Mouse (Mus musculus): Measurements from ENCODE around the gene Pde1a.

The Pde1a gene

GRCm38 (mm10) chr2:79798627-79799026, 330.6 kb downstream of the Pde1a start:
- no peak for DNase-seq

GRCm38 (mm10) chr2:79797444-79797843, 331.8 kb downstream of the Pde1a start:
- DNase-seq = no peak

GRCm38 (mm10) chr2:79793186-79793585, 336.1 kb downstream of the Pde1a start:
- DNase-seq = no peak

GRCm38 (mm10) chr2:79786467-79786866, 342.8 kb downstream of the Pde1a start:
- DNase-seq = peak; percentile 55

GRCm38 (mm10) chr2:79785541-79786134, 343.6 kb downstream of the Pde1a start:
- peak; percentile 84 for DNase-seq
